Mouse (Mus musculus) brain, embryonic 18.5 days (tissue): Measurements from ENCODE around the gene Tax1bp1.

ENCODE experiments used
- DNase-seq: peaks from one replicate; pipeline ENCODE4 v3.0.0-alpha.2; 2012; ENCODE audit warnings: low read depth, low spot score

Gene Tax1bp1

DNA sequence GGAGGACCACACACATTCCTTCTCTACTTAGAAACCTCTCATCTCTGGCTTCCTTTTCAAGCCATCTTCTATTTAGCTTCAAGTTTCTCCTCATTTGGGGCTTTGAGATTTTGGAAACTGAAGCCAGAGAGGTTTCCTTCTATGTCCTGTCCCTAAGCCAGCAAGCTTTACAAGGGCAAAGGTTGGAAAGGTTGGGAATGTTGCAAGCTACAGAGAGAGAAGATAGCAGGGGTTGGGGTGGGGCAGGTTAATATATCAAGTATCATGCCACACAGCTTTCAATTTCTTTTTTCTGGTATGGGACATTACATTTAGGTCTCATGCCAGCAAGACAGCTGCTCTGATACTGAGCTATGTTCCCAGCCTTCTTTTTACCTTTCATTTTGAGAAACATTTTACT lies 8.2 kb upstream of the Tax1bp1 start:
- DNase-seq: no peak

DNA sequence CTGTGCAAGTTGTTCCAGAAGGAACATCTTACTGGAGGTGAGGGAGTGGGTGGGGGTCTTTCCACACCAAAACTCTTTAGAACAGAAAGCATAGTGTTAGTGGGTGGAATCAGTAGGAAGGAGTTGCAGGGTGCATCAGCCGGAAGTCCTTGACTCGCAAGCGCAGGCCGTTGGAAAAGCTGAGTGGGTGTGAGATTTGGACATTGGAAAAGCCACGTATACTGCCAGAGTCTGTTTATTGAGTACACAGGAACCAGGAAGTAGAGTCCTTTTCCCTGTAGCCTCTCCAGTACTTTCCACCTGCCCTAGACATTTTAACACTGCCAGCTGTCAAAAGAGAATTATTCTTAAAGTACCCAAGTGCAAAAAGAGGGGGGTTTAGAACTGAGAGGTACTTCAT lies 5.7 kb upstream of the Tax1bp1 start:
- no peak for DNase-seq

DNA sequence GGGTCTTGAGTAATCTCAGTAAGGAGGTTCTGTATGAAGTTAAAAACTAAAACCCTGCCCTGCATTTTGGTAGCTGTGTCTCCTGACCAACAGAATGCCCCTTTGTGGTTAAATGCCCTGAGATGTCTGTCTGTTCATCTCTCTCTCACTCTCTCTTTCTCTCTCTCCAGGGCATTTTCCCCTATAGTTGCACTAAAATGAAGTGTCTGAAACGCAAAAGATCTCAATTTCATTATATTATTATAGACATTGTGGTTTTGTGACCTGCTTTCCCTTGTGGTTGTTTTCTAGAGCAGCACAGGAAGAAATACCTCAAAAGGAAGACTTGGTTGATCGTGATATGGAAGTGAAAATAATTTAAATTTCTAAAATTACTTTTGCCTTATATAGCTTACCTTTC lies 966 bp upstream of the Tax1bp1 start:
- no peak for DNase-seq

DNA sequence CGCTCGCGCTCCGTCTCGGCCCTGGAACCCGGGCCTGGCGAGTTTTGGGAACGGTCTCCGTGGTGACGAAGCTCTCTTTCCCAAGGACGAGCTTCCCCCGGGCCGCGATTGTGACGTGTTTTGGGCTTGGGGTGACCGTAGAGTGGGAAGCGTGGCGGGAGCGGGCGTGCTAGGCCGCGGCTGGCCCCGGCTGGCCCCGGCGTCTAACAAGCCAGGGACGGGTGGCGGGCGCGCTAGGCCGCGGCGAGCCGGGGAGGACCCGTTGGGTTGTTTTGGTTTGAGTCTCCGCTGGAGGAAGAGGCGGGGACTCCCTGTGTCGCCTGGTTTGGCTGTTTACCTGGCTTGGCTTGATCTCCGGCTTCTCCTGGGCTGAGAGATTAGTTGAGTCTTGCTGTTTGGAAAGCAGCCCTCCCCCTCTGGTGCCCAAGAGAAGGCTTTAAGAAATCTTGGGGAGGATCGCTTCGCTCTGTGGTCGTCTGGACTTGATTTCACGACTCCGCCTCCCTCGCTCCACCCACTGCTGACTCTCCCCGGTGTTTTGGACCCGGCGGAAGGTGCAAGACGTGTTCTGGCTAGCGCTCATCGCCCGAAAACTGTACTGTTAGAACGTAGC lies 474 bp downstream of the Tax1bp1 start:
- peak; percentile 10 for DNase-seq

DNA sequence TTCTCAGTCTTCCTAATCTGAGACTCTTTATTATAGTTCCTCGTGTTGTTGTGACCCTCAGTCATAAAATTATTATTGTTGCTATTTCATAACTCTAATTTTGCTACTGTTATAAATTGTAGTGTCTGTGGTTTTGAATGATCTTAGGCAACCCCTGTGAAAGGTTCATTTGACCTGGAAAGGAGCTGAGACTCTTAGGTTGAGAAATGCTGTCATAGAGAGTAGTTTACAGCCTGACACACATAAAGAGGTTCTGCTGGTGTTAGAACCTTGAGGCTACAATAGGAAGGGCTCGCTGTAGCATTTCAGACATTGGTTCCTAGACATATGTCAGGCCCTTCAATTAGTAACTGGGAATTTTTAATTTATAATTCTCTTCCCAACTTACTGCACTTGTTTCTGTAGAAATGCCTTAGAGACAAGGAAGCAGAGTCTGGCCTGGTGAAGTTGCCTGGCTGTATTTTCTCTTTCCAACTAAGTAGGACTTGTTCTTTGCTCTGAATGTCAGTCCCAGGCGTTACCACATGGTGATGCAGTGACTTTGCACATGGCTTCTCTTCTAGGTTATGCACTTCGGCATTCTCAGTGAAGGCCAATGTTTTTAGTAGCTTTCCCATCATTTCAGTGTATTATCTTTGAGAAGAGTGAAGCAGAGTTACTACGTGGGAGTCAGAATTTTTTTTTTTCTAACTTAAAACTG lies 4.1 kb downstream of the Tax1bp1 start:
- no peak for DNase-seq

DNA sequence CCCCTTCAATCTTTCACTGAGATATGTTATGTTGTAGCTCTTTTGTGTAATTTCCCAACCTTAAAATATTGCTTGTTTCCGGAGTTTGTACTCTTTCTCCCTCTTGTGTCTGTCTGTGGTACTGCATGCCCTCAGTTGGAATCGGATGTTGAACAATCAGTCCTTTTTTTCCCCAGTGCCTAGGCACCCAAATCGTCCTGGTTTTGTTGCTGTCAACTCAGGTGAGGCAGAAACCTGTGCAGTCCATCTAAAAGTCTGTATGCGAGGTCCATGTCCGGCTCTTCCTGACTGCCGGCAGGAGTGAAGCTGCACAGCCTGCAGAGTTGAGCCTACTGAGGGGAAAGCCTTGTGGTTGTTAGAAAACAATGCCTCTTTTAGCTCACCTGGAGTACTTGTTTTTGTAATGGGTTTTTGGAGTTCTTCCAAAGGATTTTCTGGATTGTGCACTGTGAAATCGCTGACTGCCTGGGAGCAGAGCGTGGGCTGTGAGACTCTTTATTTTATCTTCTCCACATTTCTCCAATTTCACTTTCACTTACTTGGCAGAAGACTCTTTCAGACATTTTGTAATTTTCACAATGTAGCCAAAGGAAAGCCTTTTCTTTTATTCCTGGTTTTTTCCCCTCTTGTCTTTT lies 11.4 kb downstream of the Tax1bp1 start:
- DNase-seq: peak; percentile 12

DNA sequence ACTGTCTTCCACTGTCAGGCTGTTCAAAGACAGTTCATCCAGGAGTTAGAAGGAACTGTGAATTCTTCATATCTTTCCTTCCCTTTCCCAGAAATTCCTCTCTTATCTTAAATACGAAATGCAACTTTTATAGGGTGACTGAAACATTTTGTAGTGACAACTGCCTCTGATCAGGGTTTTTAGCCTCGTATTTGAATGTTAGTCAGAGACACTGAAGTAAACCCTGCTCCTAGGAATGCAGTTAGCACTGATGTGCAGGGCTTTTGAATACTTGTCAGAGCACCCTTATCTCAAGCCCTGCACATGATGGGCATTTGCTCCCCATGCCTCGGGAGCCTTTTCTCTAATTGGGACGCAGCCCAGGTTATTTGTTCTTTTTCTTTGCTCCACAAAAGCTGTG lies 16.8 kb downstream of the Tax1bp1 start:
- no peak for DNase-seq

DNA sequence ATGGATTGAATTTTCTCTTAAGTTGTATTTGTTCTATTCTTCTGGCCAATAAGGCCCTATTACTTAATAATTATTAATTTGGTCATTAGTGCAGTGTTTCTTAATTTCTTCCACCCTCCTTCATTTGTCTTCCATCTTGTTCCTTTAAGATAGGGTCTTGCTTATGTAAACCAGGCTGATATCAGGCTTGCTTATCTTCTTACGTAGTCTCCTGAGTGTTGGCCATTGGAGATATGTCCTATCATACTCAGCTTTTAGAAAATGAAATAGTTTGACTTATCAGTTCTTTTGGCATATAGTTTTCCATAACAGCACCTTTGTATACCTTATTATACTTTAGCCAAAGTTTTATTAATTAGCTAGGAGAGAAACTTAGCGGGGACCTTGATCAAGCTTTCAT lies 21.1 kb downstream of the Tax1bp1 start:
- DNase-seq: no peak

DNA sequence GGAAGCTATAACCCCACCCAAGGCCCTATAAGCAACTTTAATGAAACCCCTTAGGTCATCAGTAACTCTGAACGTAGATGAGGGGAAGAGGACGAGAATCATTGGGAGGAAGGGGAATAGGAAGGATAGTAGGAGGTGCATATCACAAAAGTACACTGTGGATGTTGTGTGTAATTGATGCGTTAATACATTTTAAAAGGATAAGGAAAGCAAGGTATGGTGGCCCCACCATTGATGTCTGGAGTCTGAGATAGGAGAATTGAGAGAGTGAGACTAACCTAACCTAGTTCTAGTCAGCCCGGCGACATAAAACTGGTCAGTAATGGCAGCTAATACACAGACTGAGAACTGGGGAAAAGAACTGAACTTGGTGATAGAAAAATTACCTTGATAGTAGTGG lies 39.3 kb downstream of the Tax1bp1 start:
- DNase-seq: no peak

DNA sequence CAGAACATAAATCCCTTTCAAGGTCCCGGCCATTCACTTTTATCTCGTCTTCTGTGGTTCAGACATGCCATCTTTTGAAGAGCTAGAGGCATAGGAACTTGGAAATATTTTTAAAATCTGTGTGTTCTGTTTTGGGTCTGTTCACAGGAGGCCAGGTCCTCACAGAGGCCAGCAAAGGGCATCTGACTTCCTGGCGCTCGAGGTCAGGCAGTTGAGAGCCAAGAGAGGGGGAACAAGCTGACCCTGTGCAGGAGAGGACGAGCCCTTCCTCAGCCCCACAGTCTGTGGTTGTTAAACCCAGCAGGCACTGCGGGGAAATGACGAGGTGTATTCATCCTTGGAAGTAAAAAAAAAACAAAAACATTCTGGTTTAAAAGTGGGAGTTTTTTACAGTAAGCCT lies 51.7 kb downstream of the Tax1bp1 start:
- no peak for DNase-seq

DNA sequence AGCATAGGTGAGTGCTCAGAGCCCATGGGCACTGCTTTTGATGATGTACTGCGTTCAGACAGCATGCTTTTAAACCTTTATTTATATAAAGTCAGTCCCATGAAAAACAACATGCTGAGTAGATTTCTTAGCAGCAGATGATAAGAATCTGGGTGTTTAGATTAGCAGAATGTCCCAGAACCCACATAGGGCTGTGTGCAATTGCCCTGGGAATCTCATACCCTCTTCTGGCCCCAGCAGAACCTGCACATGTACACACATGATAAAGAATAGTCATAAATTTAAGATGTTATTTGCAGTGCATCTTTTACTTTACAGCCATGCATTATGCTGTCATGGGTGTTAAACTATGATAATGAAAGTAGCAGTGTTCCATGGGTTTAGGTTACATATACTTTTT lies 57.3 kb downstream of the Tax1bp1 start:
- DNase-seq: no peak

DNA sequence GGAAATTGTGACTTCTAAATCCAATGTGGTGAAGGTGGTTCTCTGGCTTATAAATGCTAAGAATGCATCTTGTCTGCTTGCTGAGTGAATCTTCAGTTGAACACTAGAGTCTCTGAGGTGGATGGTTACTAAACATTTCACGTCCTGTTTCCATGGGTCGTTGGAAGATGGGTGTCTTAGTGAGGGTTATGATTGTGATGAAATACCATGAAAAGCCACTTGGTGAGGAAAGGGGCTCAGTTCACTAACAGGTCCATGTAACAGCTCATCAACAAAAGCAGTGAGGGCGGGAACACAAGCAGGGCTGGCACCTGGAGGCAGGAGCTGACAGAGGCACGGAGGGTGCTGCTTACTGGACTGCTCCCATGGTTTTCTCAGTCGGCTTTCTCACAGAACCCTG lies 59.6 kb downstream of the Tax1bp1 start:
- no peak for DNase-seq

DNA sequence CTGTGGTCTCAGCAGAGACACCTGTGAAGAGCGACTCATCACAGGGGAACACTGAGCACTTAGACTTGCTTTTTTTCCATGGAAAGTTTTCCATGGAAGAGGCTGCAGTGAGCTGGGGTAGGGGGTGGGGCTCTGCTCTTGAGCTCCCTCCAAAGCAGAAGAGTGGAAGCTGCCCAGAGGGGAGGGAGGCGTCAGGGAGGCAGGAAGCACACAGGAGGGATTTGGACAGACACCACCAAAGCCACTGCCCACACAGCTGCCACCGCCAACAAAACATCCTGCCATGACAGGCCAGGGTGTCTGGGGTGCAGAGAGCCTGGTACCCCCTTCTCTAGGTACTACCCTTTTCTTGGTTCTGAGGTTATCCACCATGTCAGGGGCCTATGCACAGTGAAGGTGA lies 61.8 kb downstream of the Tax1bp1 start:
- DNase-seq: no peak

DNA sequence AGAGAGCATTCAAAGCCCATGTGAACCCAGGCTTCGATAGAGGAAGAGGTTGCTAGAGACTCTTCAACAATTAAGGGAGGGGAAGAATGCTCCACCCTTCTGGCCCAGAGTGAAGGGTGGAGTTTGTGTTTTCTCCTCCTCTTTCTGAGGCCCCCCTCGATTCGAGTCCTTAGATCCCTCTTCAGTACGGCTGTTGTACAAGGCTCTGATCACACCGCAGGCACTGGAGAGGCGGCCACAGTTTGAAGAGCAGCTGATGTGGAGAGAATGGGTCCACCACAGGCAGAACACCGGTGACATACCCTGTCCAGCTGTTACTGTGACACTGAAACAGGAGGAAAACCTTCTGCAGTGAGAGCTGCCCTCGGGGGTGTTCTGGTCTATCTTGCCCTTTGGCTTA lies 62.4 kb downstream of the Tax1bp1 start:
- DNase-seq: no peak

DNA sequence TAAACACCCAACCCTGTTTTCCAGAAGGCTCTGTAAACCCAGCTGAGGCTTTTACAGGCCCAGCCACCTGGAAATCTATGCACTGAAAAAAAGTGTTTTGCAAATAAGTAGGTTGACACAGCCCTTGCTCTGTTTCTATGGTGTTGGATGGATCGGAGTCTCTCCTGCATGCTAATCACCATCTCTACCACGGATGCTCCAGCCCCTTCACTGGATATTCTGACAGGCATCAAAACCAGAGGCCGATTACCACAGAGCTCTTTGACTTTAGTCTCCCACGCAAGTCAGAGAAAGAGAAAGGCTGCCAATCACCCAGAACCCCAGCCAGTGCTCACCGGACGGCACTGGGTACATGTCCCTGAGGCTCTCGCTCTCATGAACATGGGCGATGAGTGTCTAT lies 63.5 kb downstream of the Tax1bp1 start:
- no peak for DNase-seq

DNA sequence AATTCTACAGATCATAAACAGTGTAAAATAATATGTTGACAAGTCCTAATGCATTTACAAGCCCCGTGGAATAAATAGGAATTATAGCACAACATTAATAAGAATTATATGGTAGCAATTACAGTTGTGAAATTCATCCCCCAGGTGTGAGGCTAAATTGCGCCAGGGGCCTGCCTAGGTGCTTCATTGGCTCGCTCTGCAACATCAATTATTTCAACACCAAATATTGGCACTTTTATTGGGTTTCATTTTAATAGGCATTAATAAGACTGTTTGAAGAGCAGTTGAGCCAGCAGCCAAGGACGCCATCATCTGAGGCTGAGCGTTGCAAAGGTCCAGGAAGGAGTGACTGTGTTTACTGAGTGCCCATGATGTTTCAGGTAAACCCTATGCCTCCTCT lies 65.0 kb downstream of the Tax1bp1 start:
- DNase-seq: no peak

DNA sequence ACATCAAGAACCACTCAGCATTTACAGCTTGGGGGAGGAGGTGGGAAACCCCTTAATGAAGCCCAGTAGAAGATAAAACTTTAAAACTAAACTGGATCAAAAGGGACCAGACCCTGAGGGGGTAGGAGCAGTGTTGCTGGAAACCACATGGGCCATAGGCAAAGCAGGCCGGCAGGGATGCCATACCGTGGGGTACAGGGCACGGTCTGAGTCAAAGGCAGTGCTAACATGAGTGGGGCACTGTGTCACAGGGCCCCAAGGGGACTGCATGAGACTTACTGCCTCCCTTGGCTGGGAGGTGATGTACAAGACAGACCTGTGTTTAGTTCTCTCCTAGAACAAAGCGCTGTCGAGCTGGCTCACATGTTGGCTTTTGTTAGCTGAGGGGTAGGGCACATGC lies 66.0 kb downstream of the Tax1bp1 start:
- DNase-seq: no peak

DNA sequence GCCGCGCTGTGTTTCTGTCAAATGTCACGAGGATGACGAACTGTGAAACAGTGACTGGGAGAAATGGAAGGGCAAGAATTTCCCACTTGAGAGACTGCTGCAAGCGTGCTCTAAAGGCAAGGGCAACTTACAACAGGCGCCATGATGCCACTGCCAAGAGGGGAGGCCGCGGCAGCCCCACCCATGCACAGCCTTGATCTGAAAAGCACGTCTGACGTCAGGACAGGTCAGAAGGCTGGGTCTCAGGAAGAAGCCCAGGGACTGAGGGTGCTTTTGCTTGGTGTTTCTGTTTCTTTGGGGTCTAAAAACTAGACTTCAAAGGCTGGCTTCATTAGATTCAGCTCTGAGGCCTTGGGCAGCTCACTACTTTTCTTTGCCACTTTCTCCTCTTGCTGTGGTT lies 76.8 kb downstream of the Tax1bp1 start:
- DNase-seq: no peak

DNA sequence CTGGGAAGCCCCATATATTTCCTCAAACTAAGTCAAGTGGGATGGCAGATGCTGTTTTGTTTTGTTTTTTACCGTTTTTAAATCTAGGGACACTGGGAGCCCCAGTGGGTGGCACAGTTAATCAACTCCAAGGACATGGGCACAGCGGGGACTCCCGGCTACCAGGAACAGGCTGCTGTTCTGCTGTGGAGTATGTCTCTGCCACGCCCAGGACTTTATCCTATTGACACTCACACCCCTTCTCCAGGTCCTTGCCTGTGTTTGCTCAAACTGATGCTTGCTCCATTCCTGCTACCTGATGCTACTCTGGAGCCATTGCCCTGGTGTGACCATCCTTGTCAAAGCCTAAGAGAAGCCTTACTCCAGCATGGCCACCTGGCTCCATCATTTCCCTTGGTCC lies 77.3 kb downstream of the Tax1bp1 start:
- no peak for DNase-seq

DNA sequence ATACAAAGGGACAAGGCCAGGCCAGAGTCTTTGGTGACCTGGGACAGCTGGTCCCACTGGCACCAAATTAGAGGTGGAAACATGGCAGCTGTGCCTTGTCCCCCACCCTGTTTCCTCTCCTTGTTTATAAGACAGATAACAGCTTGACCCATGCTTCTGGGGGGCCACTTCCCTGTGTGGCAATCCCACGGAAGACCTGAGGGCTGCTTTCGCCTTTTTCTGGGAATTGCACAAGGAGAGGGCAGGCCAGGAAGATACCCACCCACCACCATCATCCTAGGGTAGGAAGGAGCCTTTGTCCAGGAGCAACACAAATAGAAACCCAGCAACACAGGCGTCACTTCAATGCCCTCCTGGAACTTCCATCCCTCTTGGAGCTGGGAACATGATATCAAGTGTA lies 78.9 kb downstream of the Tax1bp1 start:
- no peak for DNase-seq

DNA sequence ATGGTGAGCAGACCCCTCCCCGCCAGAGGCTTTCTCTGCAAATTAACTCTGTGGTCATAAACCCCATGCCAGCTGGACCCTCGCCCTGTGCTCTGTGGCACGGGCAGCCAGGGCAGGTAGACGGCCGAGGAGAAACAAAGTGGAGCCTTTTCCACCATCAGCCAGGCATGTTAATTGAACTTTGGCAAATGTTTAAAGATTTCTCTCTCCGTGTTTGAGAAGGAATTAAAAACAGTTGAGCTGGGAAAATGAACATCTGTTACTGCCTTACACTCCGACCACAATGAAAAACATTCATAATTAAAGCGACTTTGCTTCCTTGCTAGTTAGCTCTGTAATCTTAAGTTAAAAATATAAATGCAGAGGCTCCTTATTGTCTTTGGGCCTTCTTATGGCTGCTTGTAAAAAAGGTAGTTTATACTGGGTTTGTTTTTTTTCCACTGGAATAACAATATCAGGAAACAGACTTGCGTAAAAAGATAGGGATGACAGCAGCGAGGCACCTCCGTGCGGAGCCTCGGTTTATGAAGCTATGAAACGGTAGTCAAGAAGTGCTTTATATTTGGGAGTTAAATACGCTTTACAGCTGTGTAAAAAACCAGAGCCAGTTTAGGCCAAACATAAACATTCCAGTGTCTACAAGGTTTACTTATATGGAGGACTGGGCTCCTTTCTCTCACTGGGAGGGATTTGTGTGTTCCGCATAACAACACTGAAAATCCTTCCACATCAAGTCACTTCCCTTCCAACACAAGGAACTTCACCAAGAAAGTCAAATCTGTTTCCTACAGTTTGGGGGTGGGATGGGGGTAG lies 81.7 kb downstream of the Tax1bp1 start:
- DNase-seq: no peak

DNA sequence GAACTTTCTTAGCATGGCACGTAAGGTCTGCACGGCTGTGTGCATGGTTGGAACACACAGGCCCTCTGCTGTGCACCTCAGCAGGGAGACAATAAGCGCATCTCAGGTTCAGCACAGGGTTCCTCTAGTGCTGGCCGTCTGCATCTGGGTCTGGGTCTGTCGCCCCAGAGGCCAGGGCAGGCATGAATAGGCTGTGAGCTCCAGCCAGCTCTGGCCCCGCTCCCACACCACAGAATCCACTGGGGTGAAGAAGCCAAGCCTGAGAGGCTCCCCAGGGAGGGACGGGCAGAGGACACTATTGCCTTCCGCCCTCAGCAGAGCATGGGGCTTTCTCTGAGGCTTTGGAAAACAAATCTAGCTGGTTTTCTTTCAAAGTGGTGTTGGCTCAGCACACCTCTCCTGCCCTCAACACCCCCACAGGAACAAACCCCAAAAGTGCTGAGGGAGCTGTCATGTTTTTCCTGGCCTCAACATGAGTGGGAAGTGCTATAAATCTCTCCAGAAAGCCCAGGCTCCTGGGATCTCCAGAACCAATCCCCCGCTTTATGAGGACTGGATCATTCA lies 82.6 kb downstream of the Tax1bp1 start:
- DNase-seq: no peak
